Mouse (Mus musculus) limb, embryonic 12.5 days (tissue): ENCODE data around the gene Ppp1ca. TPM values are rescaled to one million over a fixed set of nuclear protein-coding genes. Genes with fewer than 3 reads are reported as not detected.

Source experiments
- ATAC-seq: fragments of 200-750 bp; cut with Nextera tagmentation; 2 replicates; pipeline ENCODE4 v1.8.0; 2017; ENCODE audit warnings: low read depth, moderate TSS enrichment; ENCODE audit not compliant: insufficient number of reproducible peaks, insufficient read depth, low FRiP score, low TSS enrichment
- H3K27ac ChIP-seq: fragments of 300-500 bp; sonication (generic); 2 replicates; pipeline ENCODE4 v1.5.1; 2016; ENCODE audit warnings: mild to moderate bottlenecking, moderate library complexity
- H3K27me3 ChIP-seq: fragments of 300-500 bp; sonication (generic); 2 replicates; pipeline ENCODE4 v1.6.1; 2016; ENCODE audit warnings: mild to moderate bottlenecking, moderate library complexity
- H3K36me3 ChIP-seq: fragments of 300-500 bp; sonication (generic); 2 replicates; pipeline ENCODE4 v1.6.1; 2016; ENCODE audit warnings: mild to moderate bottlenecking, moderate library complexity
- H3K4me1 ChIP-seq: fragments of 300-500 bp; sonication (generic); replicated peaks from 2 replicates; pipeline ENCODE4 v1.6.1; 2016
- H3K4me2 ChIP-seq: fragments of 300-500 bp; sonication (generic); 2 replicates; pipeline ENCODE4 v1.6.1; 2016; ENCODE audit warnings: mild to moderate bottlenecking, moderate library complexity
- H3K4me3 ChIP-seq: fragments of 300-500 bp; sonication (generic); replicated peaks from 2 replicates; pipeline ENCODE4 v1.5.1; 2016; ENCODE audit warnings: mild to moderate bottlenecking
- H3K9ac ChIP-seq: fragments of 300-500 bp; sonication (generic); replicated peaks from 2 replicates; pipeline ENCODE4 v1.6.1; 2016; ENCODE audit warnings: mild to moderate bottlenecking, moderate library complexity
- H3K9me3 ChIP-seq: fragments of 300-500 bp; sonication (generic); 2 replicates; pipeline ENCODE4 v1.6.1; 2016; ENCODE audit warnings: mild to moderate bottlenecking, moderate library complexity
- WGBS: fragments of 180-500 bp; shearing (Covaris S2); methylation state at CpG from one replicate; pipeline ENCODE4 v1.1.7; 2016; 5-methylcytosine and 5-hydroxymethylcytosine counted together
- polyA plus RNA-seq: library from polyadenylated mRNA; unstranded; fragments of >200 nt; fragmentation: Nextera tagmentation; extraction: Ambion mirVana; gene quantifications from 2 replicates; pipeline ENCODE4 v1.2.1, GENCODE M21; 2016

The Ppp1ca gene
- polyA plus RNA-seq, 1 experiment from 2014 or later, result 845 TPM

DNA sequence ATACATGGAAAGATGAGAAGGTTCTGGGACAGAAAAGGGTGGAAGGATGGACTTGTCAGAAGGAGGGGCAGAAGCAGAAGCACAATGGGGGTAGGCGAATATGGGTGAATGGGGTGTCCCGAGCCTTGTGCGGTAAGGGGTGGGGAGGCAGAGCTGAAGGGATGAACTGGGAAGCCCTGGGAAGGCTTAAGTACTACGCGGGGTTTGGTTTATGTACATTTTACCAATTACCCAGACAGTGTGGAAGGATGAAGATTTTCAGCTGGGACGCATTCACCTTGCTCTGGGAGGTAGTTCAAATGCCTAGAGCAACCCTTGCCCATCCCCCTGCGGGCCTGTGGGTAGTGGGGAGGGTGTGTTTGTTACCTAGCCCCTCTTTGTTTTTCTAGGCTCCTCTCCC is 10.3 kb downstream of the Ppp1ca start:
- ATAC-seq, result no peak
- Histone ChIP-seq H3K9ac (peak overlapping the region; percentile 86), H3K27ac (0 out of 2 replicates have a peak overlapping the region, but pooled peaks have one; percentile 29), H3K4me1 (peaks cover 22% of the 10 kb centered on the region), H3K36me3 (peaks cover 32% of the 10 kb centered on the region), H3K4me2 (peak overlapping the region; percentile 94), H3K4me3 (peak overlapping the region; percentile 71), H3K9me3 (no peaks in the 10 kb centered on the region), H3K27me3 (peaks cover 22% of the 10 kb centered on the region)
- WGBS, result 37% methylated on average over 7 of the region's 7 CpGs

GRCm38 (mm10) chr19:4203148-4203547 is 11.3 kb downstream of the Ppp1ca start:
- Histone ChIP-seq H3K36me3 (peaks cover 22% of the 10 kb centered on the region), H3K27ac (no peak overlapping the region), H3K9ac (no peak overlapping the region), H3K9me3 (no peaks in the 10 kb centered on the region), H3K4me2 (no peak overlapping the region), H3K27me3 (peaks cover 22% of the 10 kb centered on the region), H3K4me3 (no peak overlapping the region), H3K4me1 (peaks cover 22% of the 10 kb centered on the region)
- no peak for ATAC-seq
- 56% methylated on average over 3 of the region's 3 CpGs for WGBS

DNA sequence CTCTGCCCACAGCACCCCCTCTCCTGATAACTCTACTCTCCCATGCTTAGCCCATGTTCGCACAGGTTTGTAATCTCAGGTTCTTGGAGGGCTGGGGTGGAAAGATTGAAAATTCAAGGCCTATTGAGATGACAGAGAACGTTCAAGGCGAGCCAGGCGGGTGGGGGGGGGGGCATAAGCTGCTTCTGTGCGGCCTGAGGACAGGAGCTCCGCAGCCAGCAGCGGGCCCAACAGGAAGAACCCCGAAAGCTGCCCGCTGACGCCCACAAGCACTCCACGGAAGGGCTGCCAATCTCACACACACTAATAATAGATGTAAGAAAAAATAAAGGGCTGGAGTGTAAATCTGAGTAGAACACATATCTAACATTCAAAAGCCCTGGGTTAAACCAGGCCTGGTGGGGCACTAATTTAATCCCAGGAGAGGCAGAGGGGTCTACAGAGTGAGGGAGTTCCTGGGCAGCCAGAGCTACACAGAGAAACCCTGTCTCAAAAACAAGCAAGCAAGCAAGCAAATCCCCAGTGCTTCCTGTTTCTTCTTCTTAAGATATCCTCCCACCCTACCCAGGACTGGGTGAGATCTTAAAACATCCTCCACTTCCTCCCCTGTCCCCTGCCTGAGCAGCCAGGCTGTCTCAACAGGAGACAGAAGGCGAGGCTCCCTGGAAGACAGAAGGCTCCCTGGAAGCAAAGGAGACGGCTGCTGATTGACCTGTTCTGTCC is 11.9 kb downstream of the Ppp1ca start:
- ATAC-seq, result no peak
- no peaks in the 10 kb centered on the region for H3K9me3 ChIP-seq
- H3K36me3 ChIP-seq, result peaks cover 16% of the 10 kb centered on the region
- no peak overlapping the region for H3K4me3 ChIP-seq
- H3K27me3 ChIP-seq, result peaks cover 22% of the 10 kb centered on the region
- peaks cover 22% of the 10 kb centered on the region for H3K4me1 ChIP-seq
- H3K4me2 ChIP-seq, result no peak overlapping the region
- H3K27ac ChIP-seq, result no peak overlapping the region
- 70% methylated on average over 13 of the region's 13 CpGs for WGBS
- no peak overlapping the region for H3K9ac ChIP-seq

DNA sequence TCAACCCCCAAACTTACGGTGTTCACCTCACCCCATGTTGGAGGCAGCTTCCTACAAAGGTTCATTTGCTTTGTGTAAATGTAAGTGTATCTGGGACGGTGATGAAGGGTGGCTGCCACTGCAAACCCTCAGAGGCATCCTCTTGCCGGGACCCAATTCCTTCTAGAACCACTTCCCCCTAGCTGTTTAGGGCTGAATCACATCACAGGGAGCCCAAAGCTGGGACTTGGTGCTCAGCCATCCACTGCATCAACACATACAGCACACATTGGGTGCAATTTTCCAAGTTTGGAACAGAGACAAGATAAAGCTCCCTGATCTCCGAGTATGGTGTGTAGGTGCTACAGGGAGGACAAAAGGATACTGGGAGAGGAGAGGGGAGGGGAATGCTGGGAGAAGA is 13.0 kb downstream of the Ppp1ca start:
- Histone ChIP-seq H3K4me1 (peaks cover 21% of the 10 kb centered on the region), H3K4me3 (no peak overlapping the region), H3K27ac (no peak overlapping the region), H3K4me2 (no peak overlapping the region), H3K9ac (no peak overlapping the region), H3K9me3 (no peaks in the 10 kb centered on the region), H3K36me3 (peaks cover 5% of the 10 kb centered on the region), H3K27me3 (peaks cover 22% of the 10 kb centered on the region)
- 70% methylated on average over 4 of the region's 4 CpGs for WGBS
- ATAC-seq, result no peak

- H3K27ac ChIP-seq, result no peak overlapping the region
- WGBS, result 2% methylated on average over 2 of the region's 2 CpGs
- H3K9ac ChIP-seq, result no peak overlapping the region
- H3K27me3 ChIP-seq, result peaks cover 27% of the 10 kb centered on the region
- H3K9me3 ChIP-seq, result no peaks in the 10 kb centered on the region
- H3K4me2 ChIP-seq, result no peak overlapping the region
- ATAC-seq, result no peak
- no peaks in the 10 kb centered on the region for H3K36me3 ChIP-seq
- H3K4me3 ChIP-seq, result no peak overlapping the region
- H3K4me1 ChIP-seq, result peaks cover 14% of the 10 kb centered on the region
Observed at GRCm38 (mm10) chr19:4206971-4207370, 15.1 kb downstream of the Ppp1ca start.

- WGBS, result 78% methylated on average over 5 of the region's 5 CpGs
- H3K27me3 ChIP-seq, result peaks cover 28% of the 10 kb centered on the region; the same call in 1 of the 2 replicates
- no peak for ATAC-seq
Observed at GRCm38 (mm10) chr19:4208563-4208962, 16.7 kb downstream of the Ppp1ca start.

DNA sequence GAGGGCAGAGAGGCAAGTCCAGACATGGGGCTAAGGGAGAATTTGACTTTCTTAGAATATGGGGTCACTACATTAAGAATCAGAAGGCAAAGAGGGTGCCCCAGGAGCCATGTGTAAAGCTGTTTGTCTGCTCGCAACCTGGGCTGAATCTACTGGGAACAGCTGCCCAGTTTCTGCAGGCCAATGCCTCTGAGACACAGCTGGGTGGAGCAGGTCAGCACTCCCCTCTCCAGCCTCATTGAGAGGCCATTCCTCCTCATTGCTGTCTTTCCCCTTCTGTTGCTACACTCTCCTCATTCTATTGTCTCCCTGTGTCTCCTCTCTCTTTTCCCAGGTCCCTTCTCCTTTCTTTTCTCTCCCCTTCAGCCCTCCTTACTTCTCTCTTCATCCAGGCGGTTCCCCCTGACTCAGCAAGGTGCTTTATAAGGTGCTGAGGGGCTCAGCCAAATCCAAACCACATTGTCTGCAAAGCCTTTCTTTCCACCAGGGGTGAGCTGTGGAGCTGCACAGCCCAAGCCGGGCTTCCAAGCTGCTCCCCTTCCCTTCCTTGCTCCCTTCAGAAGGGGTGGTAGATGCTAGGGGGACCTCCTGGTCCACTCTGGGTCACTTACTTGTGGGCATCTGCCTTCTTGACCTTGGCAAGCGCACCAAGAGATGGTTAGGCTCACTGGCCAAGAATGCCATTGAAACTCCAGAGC is 20.2 kb downstream of the Ppp1ca start:
- peaks cover 18% of the 10 kb centered on the region; the same call in 1 of the 2 replicates for H3K27me3 ChIP-seq
- peak overlapping the region; percentile 87 for H3K4me2 ChIP-seq

More at GRCm38 (mm10) chr19:4208563-4208962, 16.7 kb downstream of the Ppp1ca start:
- Histone ChIP-seq H3K4me3 (no peak overlapping the region), H3K9ac (no peak overlapping the region), H3K9me3 (no peaks in the 10 kb centered on the region), H3K36me3 (no peaks in the 10 kb centered on the region), H3K4me1 (peaks cover 23% of the 10 kb centered on the region), H3K4me2 (no peak overlapping the region), H3K27ac (no peak overlapping the region)

GRCm38 (mm10) chr19:4213524-4213974 is 21.7 kb downstream of the Ppp1ca start:
- Histone ChIP-seq H3K4me3 (peak overlapping the region; percentile 89), H3K4me2 (peak overlapping the region; percentile 87), H3K9ac (peak overlapping the region; percentile 97), H3K27me3 (peaks cover 23% of the 10 kb centered on the region; the same call in 1 of the 2 replicates), H3K36me3 (no peaks in the 10 kb centered on the region), H3K27ac (peak overlapping the region; percentile 96), H3K4me1 (peaks cover 63% of the 10 kb centered on the region), H3K9me3 (no peaks in the 10 kb centered on the region)
- WGBS, result 11% methylated on average over 9 of the region's 9 CpGs
- ATAC-seq, result no peak

More for the DNA sequence above, 20.2 kb downstream of the Ppp1ca start:
- H3K9me3 ChIP-seq, result no peaks in the 10 kb centered on the region
- 19% methylated on average over 4 of the region's 4 CpGs for WGBS
- no peak overlapping the region for H3K4me3 ChIP-seq
- no peaks in the 10 kb centered on the region for H3K36me3 ChIP-seq
- peak overlapping the region; percentile 24; the same call in 1 of the 2 replicates for H3K9ac ChIP-seq
- H3K4me1 ChIP-seq, result peaks cover 49% of the 10 kb centered on the region
- no peak for ATAC-seq
- H3K27ac ChIP-seq, result peak overlapping the region; percentile 96

DNA sequence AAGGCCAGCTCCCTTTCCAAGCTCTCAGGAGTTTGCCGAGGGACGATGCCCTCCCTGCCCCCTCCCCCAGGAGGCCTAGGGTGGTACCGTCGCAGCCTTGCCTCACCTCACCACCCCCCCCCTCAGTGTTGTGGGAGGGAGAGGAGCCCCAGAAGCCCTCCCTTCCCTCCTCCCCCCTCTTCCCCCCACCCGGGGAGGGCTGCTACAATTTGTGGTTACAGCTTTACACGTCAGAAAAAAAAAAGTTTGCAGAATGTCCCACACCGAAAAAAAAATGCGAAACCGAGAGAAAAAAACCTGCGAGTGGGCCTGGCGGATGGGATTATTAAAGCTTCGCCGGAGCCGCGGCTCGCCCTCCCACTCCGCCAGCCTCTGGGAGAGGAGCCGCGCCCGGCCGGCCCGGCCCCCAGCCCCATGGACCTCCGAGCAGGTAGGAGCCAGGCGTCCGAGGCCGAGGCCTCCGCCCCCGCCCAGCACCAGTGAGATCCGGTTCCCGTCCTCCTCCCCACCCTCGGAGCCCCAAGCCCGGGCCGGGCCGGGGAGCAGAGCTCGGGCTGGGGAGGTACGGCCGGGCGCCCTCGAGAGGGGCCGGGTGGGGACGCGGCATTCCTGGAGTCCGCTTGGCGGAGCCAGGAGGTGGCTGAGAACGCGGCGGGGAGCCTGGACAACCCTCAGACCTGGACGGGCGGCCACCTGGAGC is 22.4 kb downstream of the Ppp1ca start, which contains the start of the genes Clcf1 and AC109138.7:
Gene Clcf1, plus strand, starts transcription at position 168 of the 700 bp plus-strand sequence.
Gene AC109138.7, plus strand, starts transcription at position 287 of the 700 bp plus-strand sequence.
- Histone ChIP-seq H3K27ac (peak within 1 kb of the TSS; percentile 96), H3K9me3 (no peaks in the 10 kb centered on the region), H3K36me3 (no peaks in the 10 kb centered on the region), H3K4me3 (peak within 1 kb of the TSS; percentile 89), H3K4me1 (peaks cover 64% of the 10 kb centered on the region), H3K27me3 (peaks cover 23% of the 10 kb centered on the region; the same call in 1 of the 2 replicates), H3K9ac (peak within 1 kb of the TSS; percentile 97), H3K4me2 (peak within 1 kb of the TSS; percentile 87)
- ATAC-seq, result peak; percentile 49; the same call in 1 of the 2 replicates
- WGBS, result 1% methylated on average over 48 of the region's 49 CpGs

DNA sequence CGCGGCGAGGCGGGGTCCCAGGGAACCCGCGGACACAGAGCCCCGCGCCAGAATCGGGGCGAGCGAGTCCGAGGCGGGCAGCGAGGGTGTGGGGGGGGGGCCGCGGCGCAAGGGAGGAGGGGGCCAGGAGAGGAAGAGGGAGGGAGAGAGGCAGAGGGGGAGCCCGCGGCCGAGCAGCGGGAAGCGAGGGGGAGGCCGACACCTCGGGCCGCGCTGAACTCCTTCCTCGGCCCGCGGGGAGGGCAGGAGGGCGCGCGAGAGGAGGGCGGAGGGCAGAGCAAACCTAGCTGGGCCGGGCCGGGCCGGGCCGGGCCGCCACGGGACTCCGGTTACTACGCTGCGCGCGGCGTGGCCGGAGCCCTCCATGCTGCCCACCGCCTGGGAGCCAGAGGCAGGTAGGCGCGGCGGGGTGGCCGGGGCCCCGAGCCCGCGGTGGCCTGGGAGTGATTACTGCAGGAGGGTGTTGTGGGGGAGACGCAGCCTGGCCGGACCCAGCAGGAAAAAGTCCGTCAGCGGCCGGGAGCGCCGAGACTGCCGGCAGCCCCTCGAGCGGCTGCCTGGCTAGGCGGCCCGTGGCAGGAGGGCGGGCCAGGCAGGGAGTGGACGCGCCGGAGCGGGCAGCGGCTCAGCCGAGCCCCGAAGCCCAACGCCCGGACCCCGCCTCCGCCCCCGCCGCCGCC is 23.0 kb downstream of the Ppp1ca start:
- ATAC-seq, result peak; percentile 17; the same call in 1 of the 2 replicates
- Histone ChIP-seq H3K9ac (peak overlapping the region; percentile 97), H3K27me3 (peaks cover 23% of the 10 kb centered on the region; the same call in 1 of the 2 replicates)

More for the DNA sequence above, 23.0 kb downstream of the Ppp1ca start:
- H3K4me1 ChIP-seq, result peaks cover 71% of the 10 kb centered on the region
- no peaks in the 10 kb centered on the region for H3K36me3 ChIP-seq
- H3K9me3 ChIP-seq, result no peaks in the 10 kb centered on the region
- H3K27ac ChIP-seq, result peak overlapping the region; percentile 96
- peak overlapping the region; percentile 89 for H3K4me3 ChIP-seq
- 1% methylated on average over 50 of the region's 81 CpGs for WGBS
- peak overlapping the region; percentile 87 for H3K4me2 ChIP-seq
